Mouse (Mus musculus): ENCODE measurements around the gene Dffb.

- TF ChIP-seq CTCF (IDR thresholded peaks at IDR 0.05; ENCODE audit: low read depth), result no peak
- no peak for TF ChIP-seq EP300 (IDR thresholded peaks at IDR 0.05; ENCODE audit: low read depth)
Measured at GRCm38 (mm10) chr4:153980470-153980869, 5.5 kb upstream of the Dffb start.

Measured in heart, postnatal 0 days (tissue).